8 mouse cellular contexts compared by ENCODE assay signal in the genomic region with DNA sequence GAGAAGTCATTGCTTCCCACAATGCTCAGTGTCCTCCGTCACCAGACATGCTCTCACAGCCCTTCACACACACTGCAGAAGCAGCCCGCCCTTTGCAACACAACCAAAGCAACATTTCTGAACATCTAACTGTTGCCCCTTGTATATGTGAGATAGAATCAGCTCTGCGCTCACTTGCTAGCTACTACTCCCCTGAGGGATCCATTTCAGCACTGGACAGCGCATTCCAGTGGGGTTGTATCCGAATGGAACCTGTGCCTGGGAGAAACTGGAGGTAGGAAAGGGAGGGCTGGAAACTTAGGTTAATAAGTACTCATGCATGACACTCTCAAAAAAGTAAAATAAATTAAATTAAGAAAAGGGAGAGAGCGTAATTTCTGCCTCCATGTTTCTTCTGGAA.
DNase-seq lines count a peak whose midpoint lies in the region; ATAC-seq lines count a peak whose summit lies in the region.
"Had no signal": no experiment of that assay in that cellular context is flagged by ENCODE, and none has a peak within 500 bp of the region (broad histone marks: within the 10 kb centered on the region; RNA-seq: fewer than 3 reads in every experiment).

No protein-coding gene starts in this region.

- no peak overlapping the region for H3K4me2 ChIP-seq in intestine, embryonic 14.5 days (ENCODE audit: low read length)
- H3K4me2 ChIP-seq in intestine, embryonic 16.5 days (ENCODE audit: low read depth, low read length), result no peak overlapping the region

- DNase-seq in intestine, embryonic 14.5 days (ENCODE audit: low spot score), result peak; percentile 89
- DNase-seq in 3T3-L1 (ENCODE audit: low read depth, low spot score) (peak; percentile 9), R1 (ENCODE audit: low read depth, low spot score) (peak; percentile 53)
- peak; percentile 32 for DNase-seq in kidney, postnatal 14 days
- no peak for DNase-seq in thymus, postnatal 14 days
- DNase-seq in left cerebral cortex, postnatal 10 days (ENCODE audit: extremely low spot score in 1 of 2, low spot score in 2 of 2), result no peak

- H3K9me3 ChIP-seq in intestine, embryonic 14.5 days (ENCODE audit: control insufficient read depth, low read length), result no peaks in the 10 kb centered on the region
- H3K9me3 ChIP-seq in intestine, embryonic 16.5 days (ENCODE audit: control insufficient read depth, low read length), result no peaks in the 10 kb centered on the region

- WGBS in intestine, embryonic 14.5 days, result 48% methylated on average over 6 of the region's 6 CpGs
- 57% methylated on average over 6 of the region's 6 CpGs for WGBS in intestine, embryonic 16.5 days

- H3K9ac ChIP-seq in intestine, embryonic 14.5 days (ENCODE audit: low read length), result no peak overlapping the region
- no peak overlapping the region for H3K9ac ChIP-seq in intestine, embryonic 16.5 days (ENCODE audit: low read depth, low read length)

- H3K27ac ChIP-seq in intestine, embryonic 14.5 days (ENCODE audit: low read depth), result no peak overlapping the region
- H3K27ac ChIP-seq in intestine, embryonic 16.5 days (ENCODE audit: low read length), result no peak overlapping the region
- H3K27ac ChIP-seq: layer of hippocampus, adult 2 months had no signal

- no peak for ATAC-seq in intestine, embryonic 14.5 days (replicated peaks; ENCODE audit: low FRiP score, low TSS enrichment, low read depth)
- ATAC-seq in intestine, embryonic 16.5 days, result no peak

- no peaks in the 10 kb centered on the region for H3K36me3 ChIP-seq in intestine, embryonic 14.5 days (ENCODE audit: control insufficient read depth, insufficient read depth, low read length)
- H3K36me3 ChIP-seq in intestine, embryonic 16.5 days (ENCODE audit: control insufficient read depth, insufficient read depth, low read length), result no peaks in the 10 kb centered on the region

- intact Hi-C loops in left cerebral cortex, postnatal 10 days (cut with DNase I), result no loop called here

- no peaks in the 10 kb centered on the region for H3K27me3 ChIP-seq in intestine, embryonic 14.5 days (replicated peaks; ENCODE audit: control insufficient read depth, insufficient read depth, low read length)
- H3K27me3 ChIP-seq in intestine, embryonic 16.5 days (replicated peaks; ENCODE audit: control insufficient read depth, insufficient read depth, low read length), result no peaks in the 10 kb centered on the region

- H3K4me1 ChIP-seq in intestine, embryonic 14.5 days (replicated peaks; ENCODE audit: control insufficient read depth, insufficient read depth, low read length), result no peaks in the 10 kb centered on the region
- H3K4me1 ChIP-seq in intestine, embryonic 16.5 days (ENCODE audit: control insufficient read depth, insufficient read depth, low read length), result no peaks in the 10 kb centered on the region

- H3K4me3 ChIP-seq in intestine, embryonic 14.5 days (ENCODE audit: low read depth, low read length), result no peak overlapping the region
- H3K4me3 ChIP-seq in intestine, embryonic 16.5 days (ENCODE audit: low read length), result no peak overlapping the region
- H3K4me3 ChIP-seq: layer of hippocampus, adult 2 months had no signal

Comparison
In these comparisons a context has a peak if more than half of its experiments do, and no peak if none do; other contexts are left out.
1. DNase-seq: peak in intestine, embryonic 14.5 days (single experiment), 3T3-L1 (single experiment), R1 (single experiment) and kidney, postnatal 14 days (single experiment); none in thymus, postnatal 14 days (single experiment) and left cerebral cortex, postnatal 10 days (0 of 2).